Mouse (Mus musculus): ENCODE data around the gene Tmem114. TPM values are rescaled to one million over a fixed set of nuclear protein-coding genes. Genes with fewer than 3 reads are reported as not detected.

The Tmem114 gene
- total RNA-seq, 2 experiments from 2014 or later: not detected

GRCm38 (mm10) chr16:8413441-8413840, 11.5 kb downstream of the Tmem114 start:
- no peak for DNase-seq
- intact Hi-C loops (cut with DNase I): loop anchor here (2.0 to 5.0 kb wide), 4 partner anchors 79 to 454 kb away; no protein-coding TSS in a partner anchor

- DNase-seq: peak in 1 of 2 experiments; percentile 25
- intact Hi-C loops (cut with DNase I): loop anchor here (2.0 to 5.0 kb wide), 4 partner anchors 80 to 455 kb away; no protein-coding TSS in a partner anchor
Observed at GRCm38 (mm10) chr16:8412213-8412612, 12.7 kb downstream of the Tmem114 start.

GRCm38 (mm10) chr16:8409197-8409596, 15.7 kb downstream of the Tmem114 start:
- intact Hi-C loops (cut with DNase I): no loop called here
- no peak for DNase-seq

- DNase-seq: peak; percentile 57 to 74
- intact Hi-C loops (cut with DNase I): no loop called here
Observed at GRCm38 (mm10) chr16:8406708-8407107, 18.2 kb downstream of the Tmem114 start.

- no peak for DNase-seq
- intact Hi-C loops (cut with DNase I): no loop called here
Observed at GRCm38 (mm10) chr16:8402663-8403062, 22.3 kb downstream of the Tmem114 start.

- intact Hi-C loops (cut with DNase I): no loop called here
- DNase-seq: no peak
Observed at GRCm38 (mm10) chr16:8401171-8401955, 23.6 kb downstream of the Tmem114 start.

- no peak for DNase-seq
- intact Hi-C loops (cut with DNase I): no loop called here
Observed at GRCm38 (mm10) chr16:8399868-8400267, 25.1 kb downstream of the Tmem114 start.

- intact Hi-C loops (cut with DNase I): no loop called here
- no peak for DNase-seq
Observed at GRCm38 (mm10) chr16:8394946-8395345, 30.0 kb downstream of the Tmem114 start.

- DNase-seq: no peak
- intact Hi-C loops (cut with DNase I): no loop called here
Observed at GRCm38 (mm10) chr16:8388491-8388890, 36.4 kb downstream of the Tmem114 start.

GRCm38 (mm10) chr16:8386386-8386785, 38.5 kb downstream of the Tmem114 start:
- intact Hi-C loops (cut with DNase I): no loop called here
- DNase-seq: no peak

- intact Hi-C loops (cut with DNase I): no loop called here
- DNase-seq: no peak
Observed at GRCm38 (mm10) chr16:8385679-8386078, 39.3 kb downstream of the Tmem114 start.

GRCm38 (mm10) chr16:8384772-8385171, 40.2 kb downstream of the Tmem114 start:
- no peak for DNase-seq
- intact Hi-C loops (cut with DNase I): no loop called here

- no peak for DNase-seq
- intact Hi-C loops (cut with DNase I): no loop called here
Observed at GRCm38 (mm10) chr16:8383396-8383795, 41.5 kb downstream of the Tmem114 start.

- DNase-seq: no peak
- intact Hi-C loops (cut with DNase I): no loop called here
Observed at GRCm38 (mm10) chr16:8363066-8363465, 61.9 kb downstream of the Tmem114 start.

Other genes starting within 250 kb of the Tmem114 start
- gene Mettl22, start 45.7 kb upstream of the Tmem114 start, total RNA-seq (2021): 10 to 100 TPM; 21.4 to 25.3 TPM
- 1 to 10 TPM; 5.7 to 6.6 TPM for gene Abat, start 88.3 kb upstream of the Tmem114 start, total RNA-seq (2021)
- gene Pmm2, start 212.5 kb upstream of the Tmem114 start, total RNA-seq (2021): 10 to 100 TPM; 30.0 to 32.2 TPM
- 10 to 100 TPM; 15.5 to 15.6 TPM for gene Tmem186, start 212.6 kb upstream of the Tmem114 start, total RNA-seq (2021)
- gene Carhsp1, start 247.0 kb upstream of the Tmem114 start, total RNA-seq (2021): 10 to 100 TPM; 23.7 to 24.9 TPM

All from heart, postnatal 14 days (tissue).